Mouse (Mus musculus) gastrocnemius, adult 2 months (tissue): Measurements from ENCODE around the gene Lmnb2. TPM values are rescaled to one million over a fixed set of nuclear protein-coding genes. Genes with fewer than 3 reads are reported as not detected.

Experiments used
- DNase-seq: peaks from one replicate; pipeline ENCODE4 v3.0.0; 2022
- H3K27ac ChIP-seq: fragments of 200-600 bp; 2 replicates; pipeline ENCODE4 v1.8.1; 2022; ENCODE audit warnings: mild to moderate bottlenecking
- H3K4me3 ChIP-seq: fragments of 200-600 bp; 2 replicates; pipeline ENCODE4 v1.8.1; 2022; ENCODE audit warnings: mild to moderate bottlenecking, moderate library complexity
- CTCF ChIP-seq: fragments of 200-600 bp; IDR thresholded peaks from 2 replicates; pipeline ENCODE4 v1.8.1; 2022; ENCODE audit warnings: antibody characterized with exemption, mild to moderate bottlenecking, moderate library complexity
- intact Hi-C: fragments of 180-260 bp; cut with DNase I; formaldehyde crosslinking; loops from one replicate; pipeline ENCODE4 v1.15.1; 2025
- total RNA-seq, 2 experiments: library from RNA; stranded (reverse); gene quantifications; 2 replicates each; pipeline ENCODE4 v1.2.3; 2021

Lmnb2 gene
- total RNA-seq, 2 experiments from 2014 or later = 1.9 to 3.0 TPM

- intact Hi-C loops = loop anchor here (2.0 kb wide), 1 partner anchor 54 kb away; no protein-coding TSS in a partner anchor
- no peak for TF ChIP-seq CTCF
- H3K4me3 ChIP-seq = no peak overlapping the region
- no peak overlapping the region for H3K27ac ChIP-seq
- DNase-seq = no peak
These were observed 41.5 kb downstream of the Lmnb2 start for GRCm38 (mm10) chr10:80876594-80876993.

GRCm38 (mm10) chr10:80876028-80876427 lies 42.0 kb downstream of the Lmnb2 start:
- peak; percentile 64 for DNase-seq
- intact Hi-C loops = loop anchor here (2.0 kb wide), 1 partner anchor 53 kb away; no protein-coding TSS in a partner anchor

GRCm38 (mm10) chr10:80874035-80874434 lies 44.0 kb downstream of the Lmnb2 start:
- DNase-seq = peak; percentile 76
- Histone ChIP-seq H3K4me3 (no peak overlapping the region), H3K27ac (peak overlapping the region; percentile 80)
- intact Hi-C loops = no loop called here
- TF ChIP-seq CTCF = no peak

More at GRCm38 (mm10) chr10:80876028-80876427, 42.0 kb downstream of the Lmnb2 start:
- H3K4me3 ChIP-seq = no peak overlapping the region
- TF ChIP-seq CTCF = peak; percentile 95
- no peak overlapping the region for H3K27ac ChIP-seq

GRCm38 (mm10) chr10:80871581-80871980 lies 46.5 kb downstream of the Lmnb2 start, which contains the start of gene Tmprss9:
Gene Tmprss9 (plus strand): TSS chr10:80871848.
- H3K4me3 ChIP-seq = no peak within 1 kb of the TSS
- DNase-seq = no peak
- no peak for TF ChIP-seq CTCF
- H3K27ac ChIP-seq = no peak within 1 kb of the TSS
- intact Hi-C loops = no loop called here

- TF ChIP-seq CTCF = no peak
- intact Hi-C loops = no loop called here
- Histone ChIP-seq H3K4me3 (no peak overlapping the region), H3K27ac (no peak overlapping the region)
- no peak for DNase-seq
These were observed 47.1 kb downstream of the Lmnb2 start for GRCm38 (mm10) chr10:80870993-80871392.

GRCm38 (mm10) chr10:80864446-80864845 lies 53.6 kb downstream of the Lmnb2 start:
- no peak for TF ChIP-seq CTCF
- peak; percentile 89 for DNase-seq
- Histone ChIP-seq H3K27ac (peak overlapping the region; percentile 82), H3K4me3 (no peak overlapping the region)
- intact Hi-C loops = no loop called here

GRCm38 (mm10) chr10:80862305-80862704 lies 55.7 kb downstream of the Lmnb2 start:
- Histone ChIP-seq H3K4me3 (no peak overlapping the region), H3K27ac (no peak overlapping the region)
- intact Hi-C loops = no loop called here
- no peak for TF ChIP-seq CTCF
- DNase-seq = no peak

- Histone ChIP-seq H3K4me3 (no peak overlapping the region), H3K27ac (peak overlapping the region; percentile 28)
- no peak for TF ChIP-seq CTCF
- no peak for DNase-seq
- intact Hi-C loops = no loop called here
These were observed 59.6 kb downstream of the Lmnb2 start for GRCm38 (mm10) chr10:80858350-80858935.

GRCm38 (mm10) chr10:80857848-80858247 lies 60.2 kb downstream of the Lmnb2 start:
- H3K4me3 ChIP-seq = no peak overlapping the region
- intact Hi-C loops = no loop called here
- TF ChIP-seq CTCF = no peak
- H3K27ac ChIP-seq = 0 out of 2 replicates have a peak overlapping the region, but pooled peaks have one; percentile 5
- DNase-seq = no peak

- intact Hi-C loops = no loop called here
- TF ChIP-seq CTCF = no peak
- no peak overlapping the region for H3K4me3 ChIP-seq
- no peak for DNase-seq
- H3K27ac ChIP-seq = peak overlapping the region; percentile 5; the same call in 1 of the 2 replicates
These were observed 60.7 kb downstream of the Lmnb2 start for GRCm38 (mm10) chr10:80857386-80857785.

- peak overlapping the region; percentile 95; the same call in 1 of the 2 replicates for H3K27ac ChIP-seq
- no peak for DNase-seq
- intact Hi-C loops = no loop called here
- H3K4me3 ChIP-seq = no peak overlapping the region
- TF ChIP-seq CTCF = no peak
These were observed 61.1 kb downstream of the Lmnb2 start for GRCm38 (mm10) chr10:80856908-80857307.

- H3K4me3 ChIP-seq = peak overlapping the region; percentile 93
- TF ChIP-seq CTCF = no peak; the same call in 1 of the 2 replicates
- peak overlapping the region; percentile 95 for H3K27ac ChIP-seq
These were observed 61.8 kb downstream of the Lmnb2 start for GRCm38 (mm10) chr10:80856267-80856666.

GRCm38 (mm10) chr10:80855749-80856073 lies 62.3 kb downstream of the Lmnb2 start:
- TF ChIP-seq CTCF = no peak
- DNase-seq = no peak
- Histone ChIP-seq H3K4me3 (peak overlapping the region; percentile 93), H3K27ac (peak overlapping the region; percentile 95)
- intact Hi-C loops = no loop called here

More at GRCm38 (mm10) chr10:80856267-80856666, 61.8 kb downstream of the Lmnb2 start:
- intact Hi-C loops = no loop called here
- no peak for DNase-seq
